Mouse (Mus musculus): ENCODE results near the gene Bag3.

DNA sequence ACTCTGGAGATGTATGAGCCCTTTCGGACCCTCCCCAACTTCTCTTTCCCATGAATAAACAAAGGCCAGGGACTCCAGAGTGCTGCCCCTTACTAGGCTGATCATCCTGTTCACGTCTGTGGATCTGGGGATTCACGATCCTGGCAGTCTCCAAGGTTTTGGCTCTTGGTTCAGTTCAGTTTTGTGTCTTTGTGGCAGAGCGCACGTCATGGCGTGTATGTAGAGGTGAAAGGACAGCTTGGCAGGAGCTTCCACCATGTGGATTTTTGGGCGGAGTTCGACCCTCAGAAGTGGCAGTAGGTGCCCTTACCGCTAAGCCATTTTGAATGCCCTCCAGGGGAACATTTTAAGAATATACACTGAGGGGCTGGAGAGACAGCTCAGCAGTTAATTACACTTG lies 5.2 kb downstream of the Bag3 start:
- TF ChIP-seq E2F4 (IDR thresholded peaks at IDR 0.05; ENCODE audit: insufficient read depth) (no peak), POLR2A (IDR thresholded peaks at IDR 0.05; ENCODE audit: insufficient read length, low read depth) (no peak), TCF12 (IDR thresholded peaks at IDR 0.05; ENCODE audit: insufficient read depth, poor library complexity, severe bottlenecking) (no peak), USF1 (IDR thresholded peaks at IDR 0.05; ENCODE audit: low read depth) (no peak), POLR2AphosphoS2 (IDR thresholded peaks at IDR 0.05; ENCODE audit: insufficient read length, low read depth) (no peak), MYOD1 (IDR thresholded peaks at IDR 0.05; ENCODE audit: control insufficient read depth in 1 of 3, insufficient read length in 2 of 3, low read depth in 2 of 3) (no peak), MAX (IDR thresholded peaks at IDR 0.05; ENCODE audit: low read depth) (no peak), SRF (IDR thresholded peaks at IDR 0.05; ENCODE audit: control insufficient read depth, insufficient read length, low read depth) (no peak), REST (IDR thresholded peaks at IDR 0.05; ENCODE audit: insufficient read depth, insufficient read length) (no peak), MYOG (IDR thresholded peaks at IDR 0.05; ENCODE audit: control insufficient read depth in 1 of 3, insufficient read depth in 1 of 3, insufficient read length in 2 of 3, low read depth in 2 of 3) (no peak)

Measured in myocyte (in vitro differentiated cells).